In the genomic region with DNA sequence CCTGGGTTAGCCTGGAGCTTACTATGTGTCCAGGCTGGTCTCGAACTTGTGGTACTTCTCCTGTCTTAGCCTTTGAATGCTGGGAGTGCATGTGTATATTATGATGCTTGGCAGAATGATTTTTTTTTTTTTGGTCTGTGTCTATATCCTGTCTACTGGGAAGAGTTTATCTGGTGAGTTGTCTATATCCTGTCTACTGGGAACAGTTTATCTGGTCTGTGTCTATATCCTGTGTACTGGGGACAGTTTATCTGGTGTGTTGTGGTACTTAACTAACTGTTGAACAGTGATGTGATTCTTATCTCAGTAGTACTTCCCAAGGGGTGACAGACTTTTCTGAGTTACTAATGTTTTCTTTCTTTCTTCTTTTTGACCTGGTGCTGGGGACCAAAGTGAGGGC, we compare ENCODE assay signal across 42 mouse cellular contexts. TPM values are rescaled to one million over a fixed set of nuclear protein-coding genes. Genes with fewer than 3 reads are reported as not detected.
"Had no signal": no experiment of that assay in that cellular context is flagged by ENCODE, and none has a peak within 500 bp of the region (broad histone marks: within the 10 kb centered on the region; RNA-seq: fewer than 3 reads in every experiment).

No protein-coding gene starts in this region.

- H3K27me3 ChIP-seq: limb, embryonic 12.5 days; limb, embryonic 13.5 days; limb, embryonic 15.5 days; liver, embryonic 12.5 days; liver, embryonic 13.5 days; liver, embryonic 15.5 days; lung, embryonic 15.5 days; megakaryocyte, embryonic 14.5 days; midbrain, embryonic 12.5 days; midbrain, embryonic 13.5 days; midbrain, embryonic 15.5 days; neural tube, embryonic 12.5 days had no signal

- H3K9me3 ChIP-seq: limb, embryonic 10.5 days; limb, embryonic 12.5 days; limb, embryonic 13.5 days; limb, embryonic 15.5 days; liver, embryonic 12.5 days; liver, embryonic 13.5 days; liver, embryonic 15.5 days; lung, embryonic 15.5 days; megakaryocyte, embryonic 14.5 days; midbrain, embryonic 10.5 days; midbrain, embryonic 12.5 days; midbrain, embryonic 13.5 days; midbrain, embryonic 15.5 days; neural tube, embryonic 12.5 days had no signal

- H3K27ac ChIP-seq: limb, embryonic 10.5 days; limb, embryonic 12.5 days; limb, embryonic 13.5 days; limb, embryonic 15.5 days; liver, embryonic 12.5 days; liver, embryonic 13.5 days; liver, embryonic 14.5 days; liver, embryonic 15.5 days; lung, embryonic 15.5 days; midbrain, embryonic 10.5 days; midbrain, embryonic 12.5 days; midbrain, embryonic 13.5 days; midbrain, embryonic 15.5 days; neural tube, embryonic 12.5 days had no signal

- H3K4me3 ChIP-seq: limb, embryonic 10.5 days; limb, embryonic 12.5 days; limb, embryonic 13.5 days; limb, embryonic 15.5 days; liver, embryonic 12.5 days; liver, embryonic 13.5 days; liver, embryonic 15.5 days; lung, embryonic 15.5 days; megakaryocyte, embryonic 14.5 days; midbrain, embryonic 10.5 days; midbrain, embryonic 12.5 days; midbrain, embryonic 13.5 days; midbrain, embryonic 15.5 days; myocyte; neural tube, embryonic 12.5 days had no signal

- H3K9ac ChIP-seq: limb, embryonic 12.5 days; limb, embryonic 13.5 days; limb, embryonic 15.5 days; liver, embryonic 12.5 days; liver, embryonic 13.5 days; liver, embryonic 14.5 days; liver, embryonic 15.5 days; liver, postnatal 0 days; lung, embryonic 14.5 days; lung, embryonic 15.5 days; midbrain, embryonic 12.5 days; midbrain, embryonic 13.5 days; midbrain, embryonic 15.5 days; neural tube, embryonic 12.5 days had no signal

- ATAC-seq: liver, embryonic 12.5 days; liver, postnatal 0 days; lung, postnatal 0 days; midbrain, embryonic 13.5 days; midbrain, embryonic 15.5 days; midbrain, embryonic 16.5 days had no signal

- H3K36me3 ChIP-seq: limb, embryonic 10.5 days; limb, embryonic 12.5 days; limb, embryonic 13.5 days; limb, embryonic 15.5 days; liver, embryonic 12.5 days; liver, embryonic 13.5 days; liver, embryonic 15.5 days; lung, embryonic 15.5 days; midbrain, embryonic 10.5 days; midbrain, embryonic 12.5 days; midbrain, embryonic 15.5 days; neural tube, embryonic 12.5 days had no signal

- DNase-seq: left cerebral cortex, postnatal 4 days; liver; liver, embryonic 13.5 days; liver, postnatal 0 days; lung, adult 18-20 months; lung, adult 2 months; lung, embryonic 14.5 days; lung, postnatal 10 days; lung, postnatal 14 days; lung, postnatal 36 days; lung, postnatal 4 days; midbrain, embryonic 14.5 days had no signal

- H3K4me1 ChIP-seq: liver, embryonic 15.5 days had no signal

RNA-seq across cellular contexts. Expression of gene Slc7a8, which starts 30.0 kb away (rescaled TPM):
- polyA plus RNA-seq: myocyte had no signal

RNA-seq across cellular contexts. Expression of gene Cebpe, which starts 39.8 kb away (rescaled TPM):
- total RNA-seq: left cerebral cortex, postnatal 10 days; left cerebral cortex, postnatal 14 days; left cerebral cortex, postnatal 25 days; left cerebral cortex, postnatal 36 days; left cerebral cortex, postnatal 4 days; midbrain, postnatal 0 days had no signal
- polyA plus RNA-seq: limb, embryonic 10.5 days; limb, embryonic 11.5 days; limb, embryonic 12.5 days; limb, embryonic 13.5 days; lung, embryonic 14.5 days; lung, embryonic 15.5 days; lung, embryonic 16.5 days; midbrain, embryonic 11.5 days; midbrain, embryonic 13.5 days; midbrain, embryonic 14.5 days; midbrain, embryonic 16.5 days; midbrain, postnatal 0 days; myocyte; neural tube, embryonic 11.5 days had no signal

RNA-seq across cellular contexts. Expression of gene Gm29776, which starts 53.1 kb away (rescaled TPM):
- total RNA-seq: left cerebral cortex, postnatal 14 days; left cerebral cortex, postnatal 36 days; left cerebral cortex, postnatal 4 days; liver, adult 2 months; megakaryocyte progenitor cell, adult 5-6 weeks; megakaryocyte-erythroid progenitor cell, adult 5-6 weeks; midbrain, postnatal 0 days had no signal
- polyA plus RNA-seq: liver, adult 2 months; liver, postnatal 0 days; macrophage; midbrain, embryonic 10.5 days had no signal
